Mouse (Mus musculus) midbrain, embryonic 12.5 days (tissue): Measurements from ENCODE around the gene Fndc7. TPM values are rescaled to one million over a fixed set of nuclear protein-coding genes. Genes with fewer than 3 reads are reported as not detected.
"Not testable (repeated sequence)": the region's sequence is repeated elsewhere in the genome, so short reads cannot be mapped to it uniquely, and the experiment has no call there.

Experiments used
- ATAC-seq: fragments of 200-750 bp; cut with Nextera tagmentation; 2 replicates; pipeline ENCODE4 v1.8.0; 2017; ENCODE audit warnings: low read depth, moderate TSS enrichment, moderate library complexity; ENCODE audit not compliant: low FRiP score
- H3K27ac ChIP-seq: fragments of 300-500 bp; sonication (generic); replicated peaks from 2 replicates; pipeline ENCODE4 v1.5.1; 2016; ENCODE audit warnings: mild to moderate bottlenecking
- H3K27me3 ChIP-seq: fragments of 300-500 bp; sonication (generic); 2 replicates; pipeline ENCODE4 v1.6.1; 2016; ENCODE audit warnings: mild to moderate bottlenecking
- H3K36me3 ChIP-seq: fragments of 300-500 bp; sonication (generic); 2 replicates; pipeline ENCODE4 v1.6.1; 2016
- H3K4me1 ChIP-seq: fragments of 300-500 bp; sonication (generic); 2 replicates; pipeline ENCODE4 v1.6.1; 2016
- H3K4me2 ChIP-seq: fragments of 300-500 bp; sonication (generic); replicated peaks from 2 replicates; pipeline ENCODE4 v1.6.1; 2016; ENCODE audit warnings: mild to moderate bottlenecking, moderate library complexity
- H3K4me3 ChIP-seq: fragments of 300-500 bp; sonication (generic); 2 replicates; pipeline ENCODE4 v1.5.1; 2016; ENCODE audit warnings: mild to moderate bottlenecking
- H3K9ac ChIP-seq: fragments of 300-500 bp; sonication (generic); replicated peaks from 2 replicates; pipeline ENCODE4 v1.6.1; 2016; ENCODE audit warnings: mild to moderate bottlenecking, moderate library complexity
- H3K9me3 ChIP-seq: fragments of 300-500 bp; sonication (generic); 2 replicates; pipeline ENCODE4 v1.6.1; 2016; ENCODE audit warnings: mild to moderate bottlenecking
- WGBS: fragments of 180-500 bp; shearing (Covaris S2); methylation state at CpG from one replicate; pipeline ENCODE4 v1.1.7; 2016; 5-methylcytosine and 5-hydroxymethylcytosine counted together
- polyA plus RNA-seq: library from polyadenylated mRNA; unstranded; fragments of >200 nt; fragmentation: Nextera tagmentation; extraction: Ambion mirVana; gene quantifications from 2 replicates; pipeline ENCODE4 v1.2.1, GENCODE M21; 2016

Fndc7 gene
- polyA plus RNA-seq, 1 experiment from 2014 or later: not detected

- Histone ChIP-seq H3K27me3 (no peaks in the 10 kb centered on the region; the same call in 1 of the 2 replicates), H3K4me2 (no peak overlapping the region), H3K9ac (no peak overlapping the region), H3K27ac (no peak overlapping the region), H3K4me3 (no peak overlapping the region), H3K4me1 (peaks cover 14% of the 10 kb centered on the region), H3K36me3 (no peaks in the 10 kb centered on the region), H3K9me3 (no peaks in the 10 kb centered on the region)
- no peak for ATAC-seq
- WGBS: 82% methylated on average over 3 of the region's 3 CpGs
These were observed 38.3 kb downstream of the Fndc7 start for GRCm38 (mm10) chr3:108851554-108851953.

- peaks cover 11% of the 10 kb centered on the region for H3K4me1 ChIP-seq
- ATAC-seq: no peak
- no peaks in the 10 kb centered on the region for H3K27me3 ChIP-seq
- no peak overlapping the region for H3K4me2 ChIP-seq
- no peak overlapping the region for H3K27ac ChIP-seq
- H3K9ac ChIP-seq: no peak overlapping the region
- no peak overlapping the region for H3K4me3 ChIP-seq
- no peaks in the 10 kb centered on the region for H3K9me3 ChIP-seq
- WGBS: 85% methylated on average over 2 of the region's 2 CpGs
- H3K36me3 ChIP-seq: no peaks in the 10 kb centered on the region
These were observed 38.7 kb downstream of the Fndc7 start for GRCm38 (mm10) chr3:108851075-108851474.

GRCm38 (mm10) chr3:108850506-108850905 lies 39.3 kb downstream of the Fndc7 start:
- no peaks in the 10 kb centered on the region for H3K27me3 ChIP-seq
- peaks cover 6% of the 10 kb centered on the region for H3K4me1 ChIP-seq
- no peak overlapping the region for H3K4me3 ChIP-seq
- no peak overlapping the region for H3K4me2 ChIP-seq
- 75% methylated on average over 3 of the region's 3 CpGs for WGBS
- no peak overlapping the region for H3K27ac ChIP-seq
- ATAC-seq: no peak
- no peaks in the 10 kb centered on the region for H3K36me3 ChIP-seq
- no peak overlapping the region for H3K9ac ChIP-seq
- no peaks in the 10 kb centered on the region for H3K9me3 ChIP-seq

GRCm38 (mm10) chr3:108846616-108847015 lies 43.2 kb downstream of the Fndc7 start:
- Histone ChIP-seq H3K9ac (no peak overlapping the region), H3K27ac (no peak overlapping the region), H3K36me3 (no peaks in the 10 kb centered on the region), H3K4me3 (no peak overlapping the region), H3K4me2 (no peak overlapping the region), H3K9me3 (no peaks in the 10 kb centered on the region), H3K4me1 (no peaks in the 10 kb centered on the region), H3K27me3 (no peaks in the 10 kb centered on the region)
- WGBS: 79% methylated on average over 3 of the region's 3 CpGs
- ATAC-seq: no peak

GRCm38 (mm10) chr3:108844521-108844920 lies 45.3 kb downstream of the Fndc7 start:
- Histone ChIP-seq H3K27me3 (no peaks in the 10 kb centered on the region), H3K9me3 (no peaks in the 10 kb centered on the region), H3K4me2 (no peak overlapping the region), H3K9ac (no peak overlapping the region), H3K4me3 (no peak overlapping the region), H3K36me3 (no peaks in the 10 kb centered on the region), H3K4me1 (0 out of 2 replicates have a peak, but pooled peaks cover under 1% of the 10 kb centered on the region), H3K27ac (no peak overlapping the region)
- no peak for ATAC-seq
- WGBS: 81% methylated on average over 5 of the region's 5 CpGs

- H3K36me3 ChIP-seq: no peaks in the 10 kb centered on the region
- H3K27me3 ChIP-seq: no peaks in the 10 kb centered on the region
- no peak overlapping the region for H3K9ac ChIP-seq
- no peak overlapping the region for H3K4me2 ChIP-seq
- ATAC-seq: no peak
- H3K27ac ChIP-seq: no peak overlapping the region
- H3K4me3 ChIP-seq: no peak overlapping the region
- 83% methylated on average over 6 of the region's 6 CpGs for WGBS
- H3K9me3 ChIP-seq: no peaks in the 10 kb centered on the region
- H3K4me1 ChIP-seq: 0 out of 2 replicates have a peak, but pooled peaks cover 2% of the 10 kb centered on the region
These were observed 45.8 kb downstream of the Fndc7 start for GRCm38 (mm10) chr3:108844026-108844425.

- no peaks in the 10 kb centered on the region for H3K27me3 ChIP-seq
- no peak overlapping the region for H3K9ac ChIP-seq
- no peaks in the 10 kb centered on the region for H3K36me3 ChIP-seq
- peak overlapping the region; percentile 59; the same call in 1 of the 2 replicates for H3K4me2 ChIP-seq
- WGBS: 55% methylated on average over 4 of the region's 4 CpGs
- H3K27ac ChIP-seq: no peak overlapping the region
- 0 out of 2 replicates have a peak, but pooled peaks cover 2% of the 10 kb centered on the region for H3K4me1 ChIP-seq
- H3K4me3 ChIP-seq: peak overlapping the region; percentile 81
- H3K9me3 ChIP-seq: no peaks in the 10 kb centered on the region
- ATAC-seq: peak; percentile 71
These were observed 49.1 kb downstream of the Fndc7 start for GRCm38 (mm10) chr3:108840716-108841054.

- H3K9ac ChIP-seq: peak within 1 kb of the TSS; percentile 54
- H3K4me3 ChIP-seq: peak within 1 kb of the TSS; percentile 81
- no peaks in the 10 kb centered on the region for H3K9me3 ChIP-seq
- peak within 1 kb of the TSS; percentile 63 for H3K27ac ChIP-seq
- 0 out of 2 replicates have a peak, but pooled peaks cover 2% of the 10 kb centered on the region for H3K4me1 ChIP-seq
- WGBS: under 1% methylated on average over 56 of the region's 56 CpGs
- H3K4me2 ChIP-seq: peak within 1 kb of the TSS; percentile 59
- no peaks in the 10 kb centered on the region for H3K36me3 ChIP-seq
- no peaks in the 10 kb centered on the region for H3K27me3 ChIP-seq
- ATAC-seq: peak; percentile 94
These were observed 49.6 kb downstream of the Fndc7 start, which contains the start of gene Stxbp3 for GRCm38 (mm10) chr3:108840000-108840715. Gene Stxbp3 (minus strand): TSS chr3:108840526.

- no peak overlapping the region for H3K27ac ChIP-seq
These were observed 50.2 kb downstream of the Fndc7 start for GRCm38 (mm10) chr3:108839647-108839999.

GRCm38 (mm10) chr3:108838980-108839379 lies 50.8 kb downstream of the Fndc7 start:
- Histone ChIP-seq H3K27me3 (no peaks in the 10 kb centered on the region), H3K4me1 (0 out of 2 replicates have a peak, but pooled peaks cover 2% of the 10 kb centered on the region), H3K4me2 (peak overlapping the region; percentile 59), H3K36me3 (no peaks in the 10 kb centered on the region), H3K27ac (no peak overlapping the region), H3K9ac (no peak overlapping the region), H3K9me3 (no peaks in the 10 kb centered on the region), H3K4me3 (peak overlapping the region; percentile 81; the same call in 1 of the 2 replicates)
- ATAC-seq: no peak
- WGBS: 88% methylated on average over 7 of the region's 7 CpGs

More at GRCm38 (mm10) chr3:108839647-108839999, 50.2 kb downstream of the Fndc7 start:
- no peaks in the 10 kb centered on the region for H3K36me3 ChIP-seq
- peak overlapping the region; percentile 54 for H3K9ac ChIP-seq
- no peak for ATAC-seq
- peak overlapping the region; percentile 59 for H3K4me2 ChIP-seq
- no peaks in the 10 kb centered on the region for H3K9me3 ChIP-seq
- WGBS: 12% methylated on average over 8 of the region's 8 CpGs
- H3K4me3 ChIP-seq: peak overlapping the region; percentile 81
- H3K27me3 ChIP-seq: no peaks in the 10 kb centered on the region
- H3K4me1 ChIP-seq: 0 out of 2 replicates have a peak, but pooled peaks cover 2% of the 10 kb centered on the region

GRCm38 (mm10) chr3:108836931-108837330 lies 52.9 kb downstream of the Fndc7 start:
- no peaks in the 10 kb centered on the region for H3K27me3 ChIP-seq
- no peak for ATAC-seq
- H3K9me3 ChIP-seq: no peaks in the 10 kb centered on the region
- H3K4me1 ChIP-seq: 0 out of 2 replicates have a peak, but pooled peaks cover 2% of the 10 kb centered on the region
- no peaks in the 10 kb centered on the region for H3K36me3 ChIP-seq
- H3K4me2 ChIP-seq: no peak overlapping the region
- H3K4me3 ChIP-seq: no peak overlapping the region
- no peak overlapping the region for H3K9ac ChIP-seq
- H3K27ac ChIP-seq: no peak overlapping the region
- WGBS: 96% methylated on average over 6 of the region's 6 CpGs

- not testable (repeated sequence) for H3K9ac ChIP-seq, H3K27ac ChIP-seq, H3K36me3 ChIP-seq, H3K27me3 ChIP-seq, H3K4me2 ChIP-seq, ATAC-seq, H3K4me3 ChIP-seq, H3K4me1 ChIP-seq, H3K9me3 ChIP-seq
- WGBS: 98% methylated on average over 1 of the region's 1 CpGs
These were observed 56.1 kb downstream of the Fndc7 start for GRCm38 (mm10) chr3:108833717-108834116.
